Mouse (Mus musculus): Measurements from ENCODE around the gene Serpina3n. TPM values are rescaled to one million over a fixed set of nuclear protein-coding genes. Genes with fewer than 3 reads are reported as not detected.
"Not testable (repeated sequence)": the region's sequence is repeated elsewhere in the genome, so short reads cannot be mapped to it uniquely, and the experiment has no call there.

Serpina3n gene
- total RNA-seq, 2 experiments from 2014 or later = 1.2 to 1.9 TPM

GRCm38 (mm10) chr12:104433951-104434735 is 27.6 kb downstream of the Serpina3n start:
- DNase-seq = no peak

DNA sequence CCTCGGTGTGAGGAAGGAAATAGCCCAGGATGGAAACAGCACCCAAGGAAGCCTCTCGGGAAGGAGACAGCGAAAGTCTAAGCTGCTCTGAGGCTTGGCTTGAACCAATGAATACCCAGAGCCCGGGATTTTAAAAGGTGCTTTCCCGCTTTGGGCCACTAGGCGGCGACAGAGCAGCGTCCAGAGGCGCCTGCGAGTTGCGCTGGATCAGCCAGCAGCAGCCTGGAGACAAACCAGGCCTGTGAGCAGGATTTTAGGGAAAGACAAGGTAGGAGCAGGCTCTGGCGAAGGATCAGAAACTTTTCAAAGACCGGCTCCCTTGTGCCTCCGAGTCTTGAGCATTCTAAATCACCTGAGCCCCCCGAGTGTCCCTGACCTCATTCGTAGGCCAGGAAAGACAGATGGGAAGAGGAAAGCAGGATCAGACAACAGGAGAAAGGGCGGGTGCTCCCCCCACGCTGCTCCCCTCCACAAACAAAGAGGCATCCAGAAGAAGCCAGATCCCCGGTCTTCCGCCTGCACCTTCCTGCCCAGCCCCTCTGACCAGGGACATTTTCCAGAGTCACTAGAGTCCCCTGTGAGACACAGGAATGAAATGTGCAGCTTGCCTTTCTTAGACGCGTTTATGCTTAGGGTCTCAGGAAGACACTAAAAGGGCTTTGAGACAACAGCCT is 33.7 kb downstream of the Serpina3n start:
- DNase-seq = peak; percentile 90

GRCm38 (mm10) chr12:104443716-104444115 is 37.2 kb downstream of the Serpina3n start:
- DNase-seq = no peak

DNA sequence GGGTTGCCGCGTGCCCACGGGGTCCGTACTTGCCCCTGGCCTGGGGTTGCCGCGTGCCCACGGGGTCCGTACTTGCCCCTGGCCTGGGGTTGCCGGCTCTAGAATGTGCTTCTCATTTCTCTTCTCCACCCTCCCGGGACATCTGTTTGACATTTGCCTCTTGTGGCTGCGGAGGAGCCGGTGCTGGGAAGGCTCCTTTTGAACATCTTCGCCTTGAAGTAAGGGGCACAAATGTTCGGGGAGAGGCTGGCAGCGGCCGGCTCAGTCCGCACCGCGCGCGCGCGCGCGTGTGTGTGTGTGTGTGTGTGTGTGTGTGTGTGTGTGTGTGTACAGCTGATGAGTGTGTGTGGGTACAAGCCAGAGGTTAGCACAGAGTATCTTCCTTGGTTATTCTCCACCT is 40.5 kb downstream of the Serpina3n start:
- DNase-seq = not testable (repeated sequence)

DNA sequence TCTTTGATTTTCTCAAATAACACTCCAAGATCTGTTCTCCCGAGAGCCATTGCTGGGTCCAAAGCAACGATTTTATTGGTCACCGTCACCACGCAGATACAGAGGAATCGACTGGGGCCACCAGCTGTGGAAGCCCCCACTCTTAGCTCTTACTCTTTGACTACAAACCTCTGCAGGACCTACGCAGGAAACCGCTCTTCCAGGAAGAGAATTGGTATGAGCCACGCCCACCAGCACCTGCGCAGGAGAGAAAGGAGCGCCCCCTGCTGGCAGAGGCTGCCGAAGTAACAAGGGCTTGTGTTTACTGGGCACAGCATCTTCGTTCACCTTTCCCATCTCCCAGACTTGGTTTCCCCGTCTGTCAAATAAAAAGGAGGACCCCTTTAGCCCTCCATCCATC is 41.6 kb downstream of the Serpina3n start:
- peak; percentile 61 for DNase-seq

GRCm38 (mm10) chr12:104450257-104450656 is 43.7 kb downstream of the Serpina3n start:
- DNase-seq = no peak

DNA sequence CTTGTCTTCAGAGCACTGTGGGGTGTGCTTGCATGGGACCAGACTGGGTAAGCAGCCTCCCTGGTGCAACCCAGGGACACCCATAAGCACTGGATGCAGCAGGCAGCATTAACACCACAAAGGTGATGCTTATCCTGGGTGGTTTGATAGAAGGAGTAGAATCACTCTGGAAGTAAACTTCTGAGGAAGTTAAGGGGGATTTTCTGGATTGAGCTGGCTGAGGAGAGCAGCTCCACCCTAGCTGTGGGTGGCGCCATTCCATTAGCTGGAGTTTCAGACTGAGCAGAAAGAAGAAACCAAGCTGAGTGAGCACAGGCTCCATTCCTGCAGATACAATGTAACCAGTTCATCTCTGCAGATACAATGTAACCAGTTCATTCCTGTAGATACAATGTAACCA is 46.5 kb downstream of the Serpina3n start:
- DNase-seq = no peak

- DNase-seq = no peak
Observed at GRCm38 (mm10) chr12:104459377-104459776, 52.8 kb downstream of the Serpina3n start.

GRCm38 (mm10) chr12:104461372-104461771 is 54.8 kb downstream of the Serpina3n start:
- no peak for DNase-seq

Other genes starting within 250 kb of the Serpina3n start
- under 1 TPM in 1 of 2 experiments, not detected in 1; 0.16 TPM for gene Serpina3f, start 192.2 kb upstream of the Serpina3n start, total RNA-seq (2021)
- gene Serpina3g, start 170.5 kb upstream of the Serpina3n start, total RNA-seq (2021) = under 1 TPM in 1 of 2 experiments, not detected in 1; 0.38 TPM
- under 1 TPM in 1 of 2 experiments, not detected in 1; 0.77 TPM for gene Serpina3i, start 143.6 kb upstream of the Serpina3n start, total RNA-seq (2021)
- not detected for gene Serpina3j, start 92.2 kb upstream of the Serpina3n start, total RNA-seq (2021)
- under 1 TPM in 1 of 2 experiments, not detected in 1; 0.59 TPM for gene Serpina3k, start 68.2 kb upstream of the Serpina3n start, total RNA-seq (2021)
- under 1 TPM; 0.21 to 0.23 TPM for gene Serpina3m, start 68.2 kb upstream of the Serpina3n start, total RNA-seq (2021)
- 1 to 10 TPM in 1 of 2 experiments, under 1 TPM in 1; 0.61 to 1.1 TPM for gene Gsc, start 66.6 kb downstream of the Serpina3n start, total RNA-seq (2021)

All from gastrocnemius, postnatal 10 days (tissue).